Mouse (Mus musculus) embryonic facial prominence, embryonic 13.5 days (tissue): ENCODE results near the gene Mylk4. TPM values are rescaled to one million over a fixed set of nuclear protein-coding genes. Genes with fewer than 3 reads are reported as not detected.

Source experiments
- ATAC-seq: fragments of 200-750 bp; cut with Nextera tagmentation; 2 replicates; pipeline ENCODE4 v1.8.0; 2017; ENCODE audit warnings: low read depth; ENCODE audit not compliant: insufficient number of reproducible peaks, insufficient read depth, low FRiP score, low TSS enrichment
- H3K27ac ChIP-seq: fragments of 300-500 bp; sonication (generic); 2 replicates; pipeline ENCODE4 v1.5.1; 2015; ENCODE audit warnings: moderate library complexity, mild to moderate bottlenecking, inconsistent platforms
- H3K27me3 ChIP-seq: fragments of 300-500 bp; sonication (generic); 2 replicates; pipeline ENCODE4 v1.6.1; 2015; ENCODE audit warnings: mild to moderate bottlenecking, inconsistent platforms
- H3K36me3 ChIP-seq: fragments of 300-500 bp; sonication (generic); 2 replicates; pipeline ENCODE4 v1.6.1; 2015; ENCODE audit warnings: mild to moderate bottlenecking, inconsistent platforms
- H3K4me1 ChIP-seq: fragments of 300-500 bp; sonication (generic); 2 replicates; pipeline ENCODE4 v1.6.1; 2015; ENCODE audit warnings: inconsistent platforms
- H3K4me2 ChIP-seq: fragments of 300-500 bp; sonication (generic); 2 replicates; pipeline ENCODE4 v1.6.1; 2015; ENCODE audit warnings: moderate library complexity, mild to moderate bottlenecking, inconsistent platforms
- H3K4me3 ChIP-seq: fragments of 300-500 bp; sonication (generic); 2 replicates; pipeline ENCODE4 v1.5.1; 2015; ENCODE audit warnings: mild to moderate bottlenecking, inconsistent platforms
- H3K9ac ChIP-seq: fragments of 300-500 bp; sonication (generic); 2 replicates; pipeline ENCODE4 v1.6.1; 2015; ENCODE audit warnings: mild to moderate bottlenecking, inconsistent platforms
- H3K9me3 ChIP-seq: fragments of 300-500 bp; sonication (generic); 2 replicates; pipeline ENCODE4 v1.6.1; 2016; ENCODE audit warnings: inconsistent platforms
- WGBS: fragments of 180-500 bp; shearing (Covaris S2); methylation state at CpG from one replicate; pipeline ENCODE4 v1.1.7; 2015; ENCODE audit warnings: mixed read lengths; 5-methylcytosine and 5-hydroxymethylcytosine counted together
- polyA plus RNA-seq: library from polyadenylated mRNA; unstranded; fragments of >200 nt; fragmentation: Nextera tagmentation; extraction: Ambion mirVana; gene quantifications from 2 replicates; pipeline ENCODE4 v1.2.1, GENCODE M21; 2015

Mylk4 gene
- polyA plus RNA-seq, 1 experiment from 2014 or later: 0.77 TPM

- Histone ChIP-seq H3K9me3 (no peaks in the 10 kb centered on the region), H3K9ac (no peak overlapping the region), H3K27me3 (no peaks in the 10 kb centered on the region), H3K36me3 (no peaks in the 10 kb centered on the region), H3K4me2 (no peak overlapping the region), H3K4me1 (no peaks in the 10 kb centered on the region), H3K27ac (no peak overlapping the region), H3K4me3 (no peak overlapping the region)
- 46% methylated on average over 2 of the region's 2 CpGs for WGBS
- ATAC-seq: no peak
Measured at GRCm38 (mm10) chr13:32794619-32795018, 10.9 kb upstream of the Mylk4 start.

DNA sequence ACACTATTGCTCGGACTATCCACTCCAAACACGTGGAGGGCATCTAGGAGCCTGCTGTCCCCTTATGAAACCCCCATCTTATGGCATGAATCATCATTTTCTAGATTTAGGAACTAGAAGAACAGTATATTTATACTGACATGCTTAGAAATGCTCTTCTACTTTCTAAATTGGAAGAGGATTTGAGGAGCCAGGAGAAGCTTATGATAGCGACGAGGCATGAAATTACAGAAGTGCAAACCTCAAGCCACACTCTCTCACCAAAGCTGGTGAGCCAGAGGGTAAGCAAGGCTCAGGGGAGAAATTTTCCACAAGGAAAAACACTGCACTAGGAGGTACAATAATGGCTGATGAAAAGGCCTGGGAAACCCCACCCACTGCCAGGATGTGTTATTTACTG lies 6.0 kb upstream of the Mylk4 start:
- Histone ChIP-seq H3K4me1 (no peaks in the 10 kb centered on the region), H3K9me3 (no peaks in the 10 kb centered on the region), H3K27ac (no peak overlapping the region), H3K4me2 (no peak overlapping the region), H3K9ac (no peak overlapping the region), H3K4me3 (no peak overlapping the region), H3K36me3 (no peaks in the 10 kb centered on the region), H3K27me3 (no peaks in the 10 kb centered on the region)
- WGBS: 76% methylated on average over 4 of the region's 4 CpGs
- ATAC-seq: no peak

GRCm38 (mm10) chr13:32787584-32787983 lies 3.8 kb upstream of the Mylk4 start:
- no peak overlapping the region for H3K9ac ChIP-seq
- no peaks in the 10 kb centered on the region for H3K36me3 ChIP-seq
- H3K4me3 ChIP-seq: no peak overlapping the region
- no peak for ATAC-seq
- H3K9me3 ChIP-seq: no peaks in the 10 kb centered on the region
- H3K4me2 ChIP-seq: no peak overlapping the region
- WGBS: 52% methylated on average over 2 of the region's 2 CpGs
- no peaks in the 10 kb centered on the region for H3K4me1 ChIP-seq
- H3K27me3 ChIP-seq: no peaks in the 10 kb centered on the region
- no peak overlapping the region for H3K27ac ChIP-seq

GRCm38 (mm10) chr13:32783055-32783454 lies 699 bp downstream of the Mylk4 start:
- Histone ChIP-seq H3K4me2 (no peak overlapping the region), H3K27me3 (no peaks in the 10 kb centered on the region), H3K4me1 (no peaks in the 10 kb centered on the region), H3K4me3 (no peak overlapping the region), H3K27ac (no peak overlapping the region), H3K36me3 (no peaks in the 10 kb centered on the region), H3K9me3 (no peaks in the 10 kb centered on the region), H3K9ac (no peak overlapping the region)
- 61% methylated on average over 5 of the region's 5 CpGs for WGBS
- ATAC-seq: no peak

GRCm38 (mm10) chr13:32778861-32779260 lies 4.9 kb downstream of the Mylk4 start:
- Histone ChIP-seq H3K4me3 (no peak overlapping the region), H3K4me2 (no peak overlapping the region), H3K4me1 (no peaks in the 10 kb centered on the region), H3K27ac (no peak overlapping the region), H3K9me3 (no peaks in the 10 kb centered on the region), H3K9ac (no peak overlapping the region), H3K36me3 (no peaks in the 10 kb centered on the region), H3K27me3 (no peaks in the 10 kb centered on the region)
- WGBS: 66% methylated on average over 3 of the region's 3 CpGs
- ATAC-seq: no peak

- Histone ChIP-seq H3K27me3 (no peaks in the 10 kb centered on the region), H3K4me1 (no peaks in the 10 kb centered on the region), H3K4me2 (no peak overlapping the region), H3K9ac (no peak overlapping the region), H3K36me3 (no peaks in the 10 kb centered on the region), H3K4me3 (no peak overlapping the region), H3K9me3 (no peaks in the 10 kb centered on the region), H3K27ac (no peak overlapping the region)
- WGBS: 41% methylated on average over 10 of the region's 10 CpGs
- no peak for ATAC-seq
Measured at GRCm38 (mm10) chr13:32776350-32776749, 7.4 kb downstream of the Mylk4 start.

DNA sequence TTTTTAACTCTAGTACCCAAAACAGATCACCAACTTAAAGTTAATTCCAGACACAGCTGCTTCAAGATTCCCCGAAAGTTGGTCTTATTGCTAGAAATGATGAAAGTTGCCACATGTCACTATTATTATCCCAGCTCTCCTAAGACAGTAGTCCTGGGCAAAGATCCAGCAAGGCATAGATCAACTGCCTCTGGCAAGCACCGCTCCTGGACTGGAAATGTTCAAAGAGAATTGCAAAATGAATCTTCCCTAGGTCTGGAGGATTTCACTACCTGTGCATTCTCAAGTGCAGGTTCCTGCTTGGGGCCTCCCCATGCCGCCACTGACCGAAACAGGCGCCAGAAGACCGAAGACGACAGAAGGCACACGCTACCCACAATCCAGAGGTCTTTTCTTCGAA lies 7.9 kb downstream of the Mylk4 start:
- Histone ChIP-seq H3K9me3 (no peaks in the 10 kb centered on the region), H3K27me3 (no peaks in the 10 kb centered on the region), H3K9ac (no peak overlapping the region), H3K27ac (no peak overlapping the region), H3K4me2 (no peak overlapping the region), H3K4me3 (no peak overlapping the region), H3K4me1 (no peaks in the 10 kb centered on the region), H3K36me3 (no peaks in the 10 kb centered on the region)
- 88% methylated on average over 9 of the region's 9 CpGs for WGBS
- ATAC-seq: no peak

DNA sequence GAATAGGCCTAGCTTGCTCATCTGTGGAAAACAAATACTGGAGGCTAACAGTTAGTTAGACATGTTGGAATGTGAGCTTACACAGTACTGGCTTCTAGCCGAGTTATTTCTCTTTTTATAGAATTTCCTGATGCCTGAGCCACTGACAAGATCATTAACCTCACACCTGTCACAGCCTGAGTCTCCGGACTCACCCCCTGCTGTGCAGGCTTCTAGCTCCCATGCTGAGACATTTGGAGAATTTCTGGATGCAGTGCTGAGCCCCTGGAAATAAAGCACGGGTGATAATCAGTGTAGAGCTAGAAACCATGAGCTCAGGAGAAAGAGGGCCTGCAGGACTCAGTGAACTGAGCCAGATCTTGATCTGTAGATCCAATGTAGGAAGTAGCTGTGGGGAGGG lies 13.8 kb downstream of the Mylk4 start:
- ATAC-seq: no peak
- H3K9ac ChIP-seq: no peak overlapping the region
- H3K4me3 ChIP-seq: no peak overlapping the region
- H3K36me3 ChIP-seq: no peaks in the 10 kb centered on the region
- H3K4me1 ChIP-seq: no peaks in the 10 kb centered on the region
- no peak overlapping the region for H3K4me2 ChIP-seq
- no peaks in the 10 kb centered on the region for H3K27me3 ChIP-seq
- H3K27ac ChIP-seq: no peak overlapping the region
- no peaks in the 10 kb centered on the region for H3K9me3 ChIP-seq
- 31% methylated on average over 3 of the region's 3 CpGs for WGBS

DNA sequence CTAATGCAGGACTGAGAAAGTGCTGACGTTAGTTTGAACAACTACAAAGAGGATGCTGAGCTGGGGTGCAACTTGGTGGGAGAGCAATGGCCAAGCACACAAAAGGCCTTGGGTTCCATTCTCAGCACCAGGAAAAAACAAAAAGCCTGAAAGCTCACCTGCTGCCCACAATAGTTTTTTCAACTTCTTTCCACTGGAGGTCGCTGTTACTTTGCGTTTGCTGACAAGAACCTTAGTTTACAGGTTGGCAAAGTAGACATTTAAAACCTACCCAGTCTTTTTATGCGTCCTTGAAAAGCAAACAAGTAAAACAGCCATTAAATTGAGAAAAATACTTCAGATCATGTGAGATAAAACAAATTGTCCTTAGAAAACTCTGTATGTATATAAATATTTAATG lies 15.7 kb downstream of the Mylk4 start:
- Histone ChIP-seq H3K4me3 (no peak overlapping the region), H3K9ac (no peak overlapping the region), H3K4me2 (no peak overlapping the region), H3K27ac (no peak overlapping the region), H3K4me1 (no peaks in the 10 kb centered on the region), H3K9me3 (no peaks in the 10 kb centered on the region), H3K27me3 (no peaks in the 10 kb centered on the region), H3K36me3 (no peaks in the 10 kb centered on the region)
- no peak for ATAC-seq
- WGBS: 8% methylated on average over 4 of the region's 4 CpGs

DNA sequence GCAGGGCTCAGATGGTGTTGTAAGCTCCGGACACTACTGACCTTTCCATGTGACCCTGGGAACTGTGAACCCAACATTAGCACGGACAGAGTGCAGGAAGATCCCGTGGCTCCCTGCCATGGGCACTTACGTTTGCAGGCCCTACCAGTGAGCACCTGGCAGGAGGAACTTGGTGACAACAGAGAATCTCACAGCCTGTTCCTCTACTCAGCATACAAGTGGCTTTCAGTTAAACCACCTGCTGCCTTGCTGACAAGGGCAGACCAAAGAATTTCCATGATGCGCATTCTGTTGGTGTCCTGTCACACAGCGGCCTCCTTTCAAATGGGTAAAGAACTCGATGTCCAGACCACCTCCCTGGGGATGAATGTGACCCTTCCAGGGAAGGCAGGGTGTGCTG lies 19.3 kb downstream of the Mylk4 start:
- H3K4me2 ChIP-seq: no peak overlapping the region
- no peaks in the 10 kb centered on the region for H3K4me1 ChIP-seq
- no peak for ATAC-seq
- no peaks in the 10 kb centered on the region for H3K36me3 ChIP-seq
- H3K27me3 ChIP-seq: no peaks in the 10 kb centered on the region
- H3K27ac ChIP-seq: no peak overlapping the region
- H3K9me3 ChIP-seq: no peaks in the 10 kb centered on the region
- H3K4me3 ChIP-seq: no peak overlapping the region
- H3K9ac ChIP-seq: no peak overlapping the region
- WGBS: 41% methylated on average over 7 of the region's 7 CpGs

- ATAC-seq: no peak
- H3K27me3 ChIP-seq: no peaks in the 10 kb centered on the region
- WGBS: 85% methylated on average over 3 of the region's 3 CpGs
- no peak overlapping the region for H3K9ac ChIP-seq
- H3K27ac ChIP-seq: no peak overlapping the region
- no peaks in the 10 kb centered on the region for H3K4me1 ChIP-seq
- H3K9me3 ChIP-seq: no peaks in the 10 kb centered on the region
- no peaks in the 10 kb centered on the region for H3K36me3 ChIP-seq
- no peak overlapping the region for H3K4me2 ChIP-seq
- H3K4me3 ChIP-seq: no peak overlapping the region
Measured at GRCm38 (mm10) chr13:32763141-32763540, 20.6 kb downstream of the Mylk4 start.

GRCm38 (mm10) chr13:32760795-32761194 lies 23.0 kb downstream of the Mylk4 start:
- Histone ChIP-seq H3K27me3 (no peaks in the 10 kb centered on the region), H3K9ac (no peak overlapping the region), H3K4me1 (no peaks in the 10 kb centered on the region), H3K9me3 (no peaks in the 10 kb centered on the region), H3K27ac (no peak overlapping the region), H3K36me3 (no peaks in the 10 kb centered on the region), H3K4me2 (no peak overlapping the region), H3K4me3 (no peak overlapping the region)
- WGBS: 75% methylated on average over 2 of the region's 2 CpGs
- ATAC-seq: no peak

DNA sequence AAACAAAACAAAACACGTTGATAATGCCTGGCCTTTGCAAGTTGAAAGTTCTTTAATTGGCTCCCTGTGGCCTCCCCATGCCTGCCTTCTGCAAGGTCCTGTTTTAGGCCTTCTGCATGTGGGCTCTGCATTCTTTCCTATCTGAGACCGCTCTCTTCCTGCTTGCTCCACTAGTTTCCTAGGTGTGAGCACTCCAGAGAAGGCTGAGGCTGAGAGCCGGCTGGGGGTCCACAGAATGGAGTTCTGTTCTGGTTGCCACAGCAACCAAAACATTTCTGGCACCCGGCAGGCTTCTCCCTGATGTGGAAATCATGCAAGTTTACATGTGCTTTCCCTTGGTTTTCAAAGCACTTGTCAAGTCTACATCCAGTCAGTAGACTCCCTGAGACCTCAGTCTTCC lies 24.7 kb downstream of the Mylk4 start:
- Histone ChIP-seq H3K9ac (no peak overlapping the region), H3K4me1 (no peaks in the 10 kb centered on the region), H3K4me2 (no peak overlapping the region), H3K27me3 (no peaks in the 10 kb centered on the region), H3K27ac (no peak overlapping the region), H3K9me3 (no peaks in the 10 kb centered on the region), H3K4me3 (no peak overlapping the region), H3K36me3 (no peaks in the 10 kb centered on the region)
- 24% methylated on average over 4 of the region's 4 CpGs for WGBS
- ATAC-seq: no peak
